Mouse (Mus musculus) hindbrain, embryonic 10.5 days (tissue): ENCODE data around the gene Hbb-bh1. TPM values are rescaled to one million over a fixed set of nuclear protein-coding genes. Genes with fewer than 3 reads are reported as not detected.
"Not testable (repeated sequence)": the region's sequence is repeated elsewhere in the genome, so short reads cannot be mapped to it uniquely, and the experiment has no call there.

Experiments
- DNase-seq: peaks from one replicate; pipeline ENCODE4 v3.0.0-alpha.2; 2017; ENCODE audit warnings: low spot score
- H3K27ac ChIP-seq: fragments of 300-500 bp; sonication (generic); 2 replicates; pipeline ENCODE4 v1.5.1; 2016; ENCODE audit warnings: mild to moderate bottlenecking, moderate library complexity
- H3K27me3 ChIP-seq: fragments of 300-500 bp; sonication (generic); 2 replicates; pipeline ENCODE4 v1.6.1; 2016; ENCODE audit warnings: mild to moderate bottlenecking; ENCODE audit not compliant: poor library complexity, insufficient read depth, severe bottlenecking
- H3K36me3 ChIP-seq: fragments of 300-500 bp; sonication (generic); 2 replicates; pipeline ENCODE4 v1.6.1; 2016; ENCODE audit warnings: mild to moderate bottlenecking, moderate library complexity
- H3K4me1 ChIP-seq: fragments of 300-500 bp; sonication (generic); replicated peaks from 2 replicates; pipeline ENCODE4 v1.6.1; 2016; ENCODE audit warnings: mild to moderate bottlenecking
- H3K4me3 ChIP-seq: fragments of 300-500 bp; sonication (generic); 2 replicates; pipeline ENCODE4 v1.5.1; 2016; ENCODE audit warnings: mild to moderate bottlenecking, moderate library complexity
- H3K9me3 ChIP-seq: fragments of 300-500 bp; sonication (generic); 2 replicates; pipeline ENCODE4 v1.6.1; 2016; ENCODE audit warnings: mild to moderate bottlenecking, moderate library complexity
- WGBS: fragments of 180-500 bp; shearing (Covaris S2); methylation state at CpG from one replicate; pipeline ENCODE4 v1.1.7; 2016; 5-methylcytosine and 5-hydroxymethylcytosine counted together
- polyA plus RNA-seq: library from polyadenylated mRNA; unstranded; fragments of >200 nt; fragmentation: Nextera tagmentation; extraction: Ambion mirVana; gene quantifications from 2 replicates; pipeline ENCODE4 v1.2.1, GENCODE M21; 2016

The Hbb-bh1 gene
- polyA plus RNA-seq, 1 experiment from 2014 or later, result 3,568 TPM

GRCm38 (mm10) chr7:103840268-103840667 is 2.7 kb downstream of the Hbb-bh1 start, which contains the start of gene Hbb-bh2:
TSS of gene Hbb-bh2 (minus strand) at chr7:103840520.
- H3K36me3 ChIP-seq, result no peaks in the 10 kb centered on the region
- no peak within 1 kb of the TSS for H3K4me3 ChIP-seq
- H3K4me1 ChIP-seq, result no peaks in the 10 kb centered on the region
- no peaks in the 10 kb centered on the region for H3K27me3 ChIP-seq
- DNase-seq, result no peak
- no peaks in the 10 kb centered on the region for H3K9me3 ChIP-seq
- no peak within 1 kb of the TSS for H3K27ac ChIP-seq
- WGBS, result 79% methylated on average over 3 of the region's 3 CpGs

- 97% methylated on average over 4 of the region's 4 CpGs for WGBS
- no peaks in the 10 kb centered on the region for H3K4me1 ChIP-seq
- H3K27ac ChIP-seq, result no peak within 1 kb of the TSS
- no peak for DNase-seq
- H3K4me3 ChIP-seq, result no peak within 1 kb of the TSS
- no peaks in the 10 kb centered on the region for H3K36me3 ChIP-seq
- H3K9me3 ChIP-seq, result no peaks in the 10 kb centered on the region
- H3K27me3 ChIP-seq, result no peaks in the 10 kb centered on the region
Observed at GRCm38 (mm10) chr7:103827808-103828207, 15.2 kb downstream of the Hbb-bh1 start, which contains the start of gene Hbb-bs. TSS of gene Hbb-bs (minus strand) at chr7:103828096.

GRCm38 (mm10) chr7:103827139-103827538 is 15.8 kb downstream of the Hbb-bh1 start:
- H3K9me3 ChIP-seq, H3K27ac ChIP-seq, DNase-seq, H3K36me3 ChIP-seq, H3K27me3 ChIP-seq, H3K4me1 ChIP-seq, H3K4me3 ChIP-seq: not testable (repeated sequence)
- no CpG with 5 or more reads among the region's 2 CpGs for WGBS

- Histone ChIP-seq H3K27ac (no peak overlapping the region), H3K9me3 (no peaks in the 10 kb centered on the region), H3K36me3 (no peaks in the 10 kb centered on the region), H3K27me3 (no peaks in the 10 kb centered on the region), H3K4me1 (no peaks in the 10 kb centered on the region), H3K4me3 (no peak overlapping the region)
- WGBS, result 60% methylated on average over 3 of the region's 3 CpGs
- DNase-seq, result no peak
Observed at GRCm38 (mm10) chr7:103826255-103826887, 16.6 kb downstream of the Hbb-bh1 start.

- H3K4me1 ChIP-seq, result no peaks in the 10 kb centered on the region
- DNase-seq, result no peak
- H3K36me3 ChIP-seq, result no peaks in the 10 kb centered on the region
- H3K9me3 ChIP-seq, result no peaks in the 10 kb centered on the region
- H3K27me3 ChIP-seq, result no peaks in the 10 kb centered on the region
- H3K27ac ChIP-seq, result no peak overlapping the region
- 91% methylated on average over 3 of the region's 3 CpGs for WGBS
- no peak overlapping the region for H3K4me3 ChIP-seq
Observed at GRCm38 (mm10) chr7:103825536-103826254, 17.3 kb downstream of the Hbb-bh1 start.

- 88% methylated on average over 2 of the region's 2 CpGs for WGBS
- DNase-seq, result no peak
Observed at GRCm38 (mm10) chr7:103824597-103824996, 18.4 kb downstream of the Hbb-bh1 start.

GRCm38 (mm10) chr7:103815085-103815484 is 27.9 kb downstream of the Hbb-bh1 start:
- not testable (repeated sequence) for H3K4me1 ChIP-seq, H3K4me3 ChIP-seq, H3K27me3 ChIP-seq, H3K36me3 ChIP-seq, H3K9me3 ChIP-seq, DNase-seq, H3K27ac ChIP-seq
- WGBS, result 89% methylated on average over 1 of the region's 2 CpGs

More at GRCm38 (mm10) chr7:103824597-103824996, 18.4 kb downstream of the Hbb-bh1 start:
- H3K4me1 ChIP-seq, result no peaks in the 10 kb centered on the region
- H3K36me3 ChIP-seq, result no peaks in the 10 kb centered on the region
- H3K27me3 ChIP-seq, result no peaks in the 10 kb centered on the region
- H3K27ac ChIP-seq, result no peak overlapping the region
- no peak overlapping the region for H3K4me3 ChIP-seq
- no peaks in the 10 kb centered on the region for H3K9me3 ChIP-seq

- DNase-seq, result no peak
- H3K9me3 ChIP-seq, result no peaks in the 10 kb centered on the region
Observed at GRCm38 (mm10) chr7:103813766-103814165, 29.2 kb downstream of the Hbb-bh1 start, which contains the start of gene Hbb-bt. TSS of gene Hbb-bt (minus strand) at chr7:103813996.

GRCm38 (mm10) chr7:103813152-103813551 is 29.8 kb downstream of the Hbb-bh1 start:
- H3K27ac ChIP-seq, H3K36me3 ChIP-seq, H3K4me1 ChIP-seq, H3K27me3 ChIP-seq, H3K4me3 ChIP-seq, H3K9me3 ChIP-seq, DNase-seq: not testable (repeated sequence)
- WGBS, result no CpG with 5 or more reads among the region's 3 CpGs

More at GRCm38 (mm10) chr7:103813766-103814165, 29.2 kb downstream of the Hbb-bh1 start, which contains the start of gene Hbb-bt:
- no peaks in the 10 kb centered on the region for H3K4me1 ChIP-seq
- H3K27me3 ChIP-seq, result no peaks in the 10 kb centered on the region
- H3K27ac ChIP-seq, result no peak within 1 kb of the TSS
- H3K36me3 ChIP-seq, result no peaks in the 10 kb centered on the region
- WGBS, result 83% methylated on average over 3 of the region's 3 CpGs
- H3K4me3 ChIP-seq, result no peak within 1 kb of the TSS

GRCm38 (mm10) chr7:103812174-103812573 is 30.8 kb downstream of the Hbb-bh1 start:
- Histone ChIP-seq H3K9me3 (no peaks in the 10 kb centered on the region), H3K27ac (no peak overlapping the region), H3K36me3 (no peaks in the 10 kb centered on the region), H3K4me3 (no peak overlapping the region), H3K4me1 (no peaks in the 10 kb centered on the region), H3K27me3 (no peaks in the 10 kb centered on the region)
- WGBS, result 82% methylated on average over 1 of the region's 1 CpGs
- DNase-seq, result no peak

- Histone ChIP-seq H3K36me3 (no peaks in the 10 kb centered on the region), H3K27ac (no peak overlapping the region), H3K4me3 (no peak overlapping the region), H3K4me1 (no peaks in the 10 kb centered on the region), H3K9me3 (no peaks in the 10 kb centered on the region), H3K27me3 (no peaks in the 10 kb centered on the region)
- 89% methylated on average over 1 of the region's 1 CpGs for WGBS
- no peak for DNase-seq
Observed at GRCm38 (mm10) chr7:103811223-103811845, 31.6 kb downstream of the Hbb-bh1 start.

GRCm38 (mm10) chr7:103810746-103811145 is 32.2 kb downstream of the Hbb-bh1 start:
- Histone ChIP-seq H3K9me3 (no peaks in the 10 kb centered on the region), H3K27me3 (no peaks in the 10 kb centered on the region)
- 78% methylated on average over 3 of the region's 3 CpGs for WGBS

GRCm38 (mm10) chr7:103810296-103810695 is 32.7 kb downstream of the Hbb-bh1 start:
- Histone ChIP-seq H3K9me3 (no peaks in the 10 kb centered on the region), H3K27me3 (no peaks in the 10 kb centered on the region), H3K36me3 (no peaks in the 10 kb centered on the region), H3K27ac (no peak overlapping the region), H3K4me1 (no peaks in the 10 kb centered on the region), H3K4me3 (no peak overlapping the region)
- WGBS, result 92% methylated on average over 1 of the region's 1 CpGs
- DNase-seq, result no peak

More at GRCm38 (mm10) chr7:103810746-103811145, 32.2 kb downstream of the Hbb-bh1 start:
- DNase-seq, result no peak
- Histone ChIP-seq H3K27ac (no peak overlapping the region), H3K36me3 (no peaks in the 10 kb centered on the region), H3K4me1 (no peaks in the 10 kb centered on the region), H3K4me3 (no peak overlapping the region)
